Mouse (Mus musculus): Measurements from ENCODE around the gene Etl4.

DNA sequence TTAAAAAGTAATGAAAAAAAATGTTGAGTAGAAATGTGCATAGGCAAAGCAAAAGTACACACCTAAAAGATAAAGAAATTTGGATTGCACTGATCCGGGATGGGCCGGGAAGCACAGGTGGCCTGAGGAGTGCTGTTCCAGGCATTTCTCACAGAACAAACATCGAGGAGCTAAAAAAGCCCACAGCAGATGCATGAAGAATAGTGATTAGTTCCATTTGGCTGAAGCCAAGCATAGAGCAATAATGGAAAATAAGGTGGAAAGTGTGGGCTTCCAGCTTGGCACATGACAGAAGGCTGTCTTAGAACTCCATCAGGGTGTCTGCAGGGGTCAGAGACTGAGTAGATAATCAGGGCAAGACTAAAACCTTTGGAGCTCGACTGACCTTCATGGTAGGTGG, 512.7 kb downstream of the Etl4 start:
- TF ChIP-seq EP300 (IDR thresholded peaks at IDR 0.05) (no peak), CTCF (IDR thresholded peaks at IDR 0.05) (no peak)

Measured in lung, postnatal 0 days (tissue).